Mouse (Mus musculus): ENCODE measurements around the gene B230307C23Rik.
"Not testable (repeated sequence)": the region's sequence is repeated elsewhere in the genome, so short reads cannot be mapped to it uniquely, and the experiment has no call there.

B230307C23Rik gene

GRCm38 (mm10) chr16:97996616-97997382, at the start of gene B230307C23Rik:
B230307C23Rik (plus strand) TSS chr16:97997315.
- DNase-seq (ENCODE audit: low spot score in 2 of 2): peak; percentile 80 to 84

DNA sequence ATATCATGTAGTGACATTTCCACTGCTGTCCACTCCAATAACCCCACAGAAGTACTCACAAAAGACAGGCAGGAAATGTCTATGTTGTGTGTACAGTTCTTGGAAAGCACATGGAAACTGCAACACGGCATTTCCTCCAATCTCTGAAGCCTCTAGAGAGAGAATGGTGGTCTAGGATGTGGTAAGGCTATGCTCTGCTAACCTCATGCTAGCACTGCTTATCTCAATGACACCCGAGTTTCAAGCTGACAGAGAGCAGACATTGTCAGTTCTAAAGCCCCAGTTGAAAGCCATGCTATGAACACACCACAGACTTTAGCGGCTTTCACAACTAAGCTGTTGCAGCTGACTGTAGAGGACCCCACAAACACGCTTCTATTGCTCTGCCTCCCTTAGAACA, 48.3 kb upstream of the B230307C23Rik start:
- no peak for DNase-seq (ENCODE audit: low spot score in 2 of 2)

DNA sequence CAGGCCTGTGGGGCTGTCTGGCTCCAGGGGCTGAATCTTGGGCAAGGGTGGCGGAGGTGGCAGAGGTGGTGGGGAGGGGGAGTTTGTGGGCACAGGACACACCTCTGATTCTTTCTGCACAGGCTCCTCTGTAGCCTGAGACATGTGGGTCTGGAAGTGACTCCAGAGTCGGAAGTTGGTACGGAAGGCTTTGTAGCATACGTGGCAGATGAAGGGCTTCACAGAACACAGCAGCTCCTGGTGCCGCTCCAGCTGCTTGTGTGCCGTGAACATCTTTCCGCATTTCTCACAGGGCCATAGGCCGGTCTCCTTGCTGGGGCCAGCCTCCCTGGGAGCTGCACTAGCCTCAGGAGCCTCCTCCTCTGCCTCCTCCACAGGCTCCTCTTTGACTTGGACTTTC, 47.1 kb upstream of the B230307C23Rik start:
- DNase-seq (ENCODE audit: low spot score in 2 of 2): no peak

DNA sequence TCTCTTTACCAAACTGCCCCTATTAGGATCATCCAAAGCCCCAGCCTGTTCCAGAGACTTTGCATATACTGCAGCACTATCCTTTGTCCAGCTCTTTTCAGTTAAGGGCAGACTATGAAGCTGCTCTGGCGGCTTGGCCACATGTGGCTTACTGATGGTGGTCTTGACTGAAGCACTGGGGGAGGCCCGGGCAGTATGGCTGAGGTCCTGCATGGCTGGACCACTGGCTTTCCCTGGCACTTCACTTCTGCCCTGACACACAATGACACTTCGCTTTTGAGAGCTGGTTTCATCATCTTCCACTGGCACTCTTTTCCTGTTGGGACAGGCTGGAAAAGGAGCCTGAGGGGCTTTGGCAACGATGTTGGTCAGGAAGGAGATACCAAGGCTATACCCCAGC, 44.7 kb upstream of the B230307C23Rik start:
- no peak for DNase-seq (ENCODE audit: low spot score in 2 of 2)

DNA sequence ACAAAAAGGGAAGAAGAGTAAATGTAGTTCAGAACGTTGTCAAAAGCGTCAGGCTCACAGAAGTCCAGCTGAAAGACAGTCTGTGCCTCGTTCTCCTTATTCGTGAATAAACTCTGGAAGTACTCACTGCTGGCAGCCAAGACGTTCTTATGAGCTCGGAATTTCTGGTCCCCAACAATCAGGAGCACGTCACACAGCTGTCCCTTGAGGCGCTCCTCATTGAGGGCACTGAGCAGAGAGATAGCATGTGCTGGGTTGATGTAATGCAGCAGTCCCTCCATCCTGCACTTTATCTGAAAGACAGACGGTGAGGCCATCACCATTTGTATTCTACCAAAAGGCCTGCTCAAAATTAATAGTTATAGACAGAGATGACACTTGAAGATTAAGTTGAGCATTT, 44.3 kb upstream of the B230307C23Rik start:
- no peak for DNase-seq (ENCODE audit: low spot score in 2 of 2)

GRCm38 (mm10) chr16:97953300-97953699, 43.8 kb upstream of the B230307C23Rik start:
- DNase-seq (ENCODE audit: low spot score in 2 of 2): no peak

GRCm38 (mm10) chr16:97956011-97956410, 41.1 kb upstream of the B230307C23Rik start:
- no peak for DNase-seq (ENCODE audit: low spot score in 2 of 2)

GRCm38 (mm10) chr16:97957626-97958025, 39.5 kb upstream of the B230307C23Rik start:
- DNase-seq (ENCODE audit: low spot score in 2 of 2): no peak

DNA sequence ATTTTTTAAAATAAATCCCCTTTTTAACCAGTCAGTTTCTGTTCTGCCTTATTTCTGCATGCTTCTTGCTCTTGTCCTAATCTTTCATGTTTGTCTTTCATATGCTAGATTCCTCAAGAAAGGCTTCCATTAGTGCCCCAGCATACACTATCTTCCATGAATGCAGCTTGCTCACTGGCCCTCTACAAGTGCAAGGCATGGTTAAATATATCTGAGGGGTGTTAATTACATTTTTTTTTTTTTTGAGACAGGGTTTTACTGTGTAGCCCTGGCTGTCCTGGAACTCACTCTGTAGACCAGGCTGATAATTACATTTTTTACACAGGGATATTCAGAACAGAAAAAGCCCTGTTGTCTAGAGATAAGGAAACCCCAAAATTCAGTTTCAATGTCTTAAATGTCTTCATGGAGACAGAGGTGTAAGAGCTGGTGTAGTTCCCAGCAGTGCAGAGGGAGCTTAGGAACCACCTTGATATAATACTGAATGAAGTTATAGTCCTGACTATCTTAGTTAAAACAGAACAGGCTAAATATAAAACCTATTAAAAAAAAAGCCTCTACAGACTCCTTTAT, 38.6 kb upstream of the B230307C23Rik start:
- no peak for DNase-seq (ENCODE audit: low spot score in 2 of 2)

- DNase-seq (ENCODE audit: low spot score in 2 of 2): no peak
Measured at GRCm38 (mm10) chr16:97960348-97960747, 36.8 kb upstream of the B230307C23Rik start.

GRCm38 (mm10) chr16:97961381-97962150, 35.5 kb upstream of the B230307C23Rik start:
- no peak for DNase-seq (ENCODE audit: low spot score in 2 of 2)

DNA sequence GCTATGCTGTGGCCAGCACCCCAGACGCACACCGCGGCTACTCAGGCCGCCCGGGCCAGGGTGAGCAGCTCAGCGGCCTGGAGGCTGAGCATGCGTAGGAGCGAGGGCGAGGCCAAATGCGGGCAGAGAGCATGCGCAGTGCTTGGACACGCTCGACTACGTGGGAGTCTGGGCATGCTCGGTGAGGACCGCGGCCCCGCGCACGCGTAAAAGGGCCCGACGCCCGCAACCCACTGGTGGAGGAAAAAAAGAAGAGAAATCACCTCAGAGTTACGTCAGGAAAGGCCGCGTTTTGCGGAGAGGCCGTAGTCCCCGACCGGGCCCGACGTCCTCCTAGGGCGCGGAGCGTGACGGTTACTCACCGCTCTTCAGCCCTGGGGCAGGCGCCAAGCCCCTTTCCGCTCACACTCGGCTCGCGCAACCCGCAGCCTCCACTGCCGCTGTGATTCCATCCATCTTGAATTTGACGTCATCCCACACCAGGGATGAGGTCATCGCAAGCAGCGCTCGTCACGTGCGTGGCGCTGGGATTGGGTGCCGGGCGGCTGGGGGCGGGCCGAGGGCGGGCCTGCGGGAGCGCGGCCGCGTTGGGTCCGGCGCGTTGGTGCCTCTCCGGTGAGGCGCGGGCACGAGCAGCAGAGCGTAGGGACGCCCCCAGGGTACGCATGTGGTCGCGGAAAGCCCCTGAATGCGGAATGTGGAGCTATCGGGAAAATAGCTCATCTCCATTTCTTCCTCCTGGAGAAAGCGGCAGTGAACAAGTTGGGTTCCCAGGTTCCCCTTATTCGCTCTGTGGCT, 34.8 kb upstream of the B230307C23Rik start, which contains the start of the genes C2cd2 and Zbtb21:
C2cd2 (minus strand) TSS at position 448 of the 798 bp plus-strand sequence.
Zbtb21 (minus strand) TSS at position 472 of the 798 bp plus-strand sequence.
- peak; percentile 95 to 97 for DNase-seq (ENCODE audit: low spot score in 2 of 2)

GRCm38 (mm10) chr16:97963956-97964540, 33.1 kb upstream of the B230307C23Rik start:
- no peak for DNase-seq (ENCODE audit: low spot score in 2 of 2)

DNA sequence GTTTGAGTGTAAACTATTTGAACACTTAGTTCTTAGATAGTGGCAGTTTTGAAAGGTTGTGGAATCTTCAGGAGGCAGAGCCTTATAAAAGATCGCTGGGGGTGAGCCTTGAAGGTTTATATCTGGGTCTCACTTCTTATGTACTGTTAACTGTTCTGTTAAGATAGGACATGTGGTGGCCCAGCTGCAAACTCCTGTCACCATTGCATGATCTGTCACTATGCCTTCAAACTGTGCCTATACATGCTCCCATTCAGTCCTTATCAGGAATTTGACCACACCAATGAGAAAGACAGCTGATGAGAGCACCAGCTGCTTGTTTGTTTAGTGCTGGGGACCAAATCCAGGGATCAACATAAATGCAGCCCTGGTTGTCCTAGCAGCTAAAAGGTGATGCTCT, 19.8 kb upstream of the B230307C23Rik start:
- DNase-seq (ENCODE audit: low spot score in 2 of 2): no peak

- DNase-seq (ENCODE audit: low spot score in 2 of 2): no peak
Measured at GRCm38 (mm10) chr16:97977722-97978121, 19.4 kb upstream of the B230307C23Rik start.

GRCm38 (mm10) chr16:97981362-97981761, 15.8 kb upstream of the B230307C23Rik start:
- DNase-seq (ENCODE audit: low spot score in 2 of 2): no peak

DNA sequence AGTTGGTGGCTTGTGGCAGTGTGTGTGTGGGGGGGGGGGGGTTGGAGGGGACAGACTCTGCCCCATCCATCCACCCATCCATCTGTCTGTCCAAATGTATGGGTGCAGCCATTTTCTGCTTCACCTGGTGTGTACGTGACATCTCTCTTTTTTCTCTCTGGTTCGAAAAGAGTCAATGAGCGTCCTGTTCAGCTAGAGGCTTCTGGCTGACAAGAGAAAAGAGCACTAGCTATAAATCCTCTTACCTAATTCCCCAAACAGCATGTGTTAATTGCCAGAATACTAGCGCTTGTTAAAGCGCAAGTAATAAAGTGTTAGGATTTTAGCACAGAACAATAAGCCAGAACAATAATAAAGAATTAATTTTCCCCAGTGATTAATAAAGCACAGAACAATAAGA, 12.5 kb upstream of the B230307C23Rik start:
- no peak for DNase-seq (ENCODE audit: low spot score in 2 of 2)

DNA sequence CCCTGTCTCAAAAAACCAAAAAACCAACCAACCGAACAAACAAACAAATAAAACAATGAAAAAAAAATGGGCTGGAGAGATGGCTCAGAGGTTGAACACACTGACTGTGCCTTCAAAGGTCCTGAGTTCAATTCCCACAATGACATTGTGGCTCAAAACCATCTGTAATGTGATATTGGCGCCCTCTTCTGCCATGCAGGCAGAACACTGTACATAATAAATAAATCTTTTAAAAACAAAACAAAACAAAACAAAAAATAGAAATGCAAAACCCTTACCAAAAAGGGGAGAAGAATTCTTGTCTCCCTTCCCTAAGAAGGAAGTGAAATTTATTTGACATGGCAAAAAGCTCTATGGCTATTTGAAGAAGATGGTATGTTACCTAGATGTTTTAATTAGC, 5.6 kb upstream of the B230307C23Rik start:
- DNase-seq (ENCODE audit: low spot score in 2 of 2): no peak

DNA sequence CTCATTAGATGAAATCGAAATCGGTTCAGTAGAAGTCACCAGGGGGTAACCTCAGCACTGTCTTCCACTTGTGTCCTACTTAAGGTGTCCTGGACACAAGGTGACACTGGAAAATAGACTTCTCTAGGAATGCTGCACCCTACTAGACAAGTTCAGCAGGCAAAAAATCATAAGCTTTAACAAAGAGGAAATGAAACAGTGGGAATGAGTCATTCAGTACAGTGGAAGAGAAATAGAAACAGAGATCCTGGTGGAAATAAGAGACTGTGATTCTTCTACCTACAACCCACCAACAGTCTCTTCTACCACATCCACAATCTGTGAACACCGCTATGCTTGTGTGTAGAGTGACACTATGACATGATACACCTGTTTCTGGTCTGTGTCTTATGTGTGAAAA, 4.6 kb upstream of the B230307C23Rik start:
- not testable (repeated sequence) for DNase-seq (ENCODE audit: low spot score in 2 of 2)

DNA sequence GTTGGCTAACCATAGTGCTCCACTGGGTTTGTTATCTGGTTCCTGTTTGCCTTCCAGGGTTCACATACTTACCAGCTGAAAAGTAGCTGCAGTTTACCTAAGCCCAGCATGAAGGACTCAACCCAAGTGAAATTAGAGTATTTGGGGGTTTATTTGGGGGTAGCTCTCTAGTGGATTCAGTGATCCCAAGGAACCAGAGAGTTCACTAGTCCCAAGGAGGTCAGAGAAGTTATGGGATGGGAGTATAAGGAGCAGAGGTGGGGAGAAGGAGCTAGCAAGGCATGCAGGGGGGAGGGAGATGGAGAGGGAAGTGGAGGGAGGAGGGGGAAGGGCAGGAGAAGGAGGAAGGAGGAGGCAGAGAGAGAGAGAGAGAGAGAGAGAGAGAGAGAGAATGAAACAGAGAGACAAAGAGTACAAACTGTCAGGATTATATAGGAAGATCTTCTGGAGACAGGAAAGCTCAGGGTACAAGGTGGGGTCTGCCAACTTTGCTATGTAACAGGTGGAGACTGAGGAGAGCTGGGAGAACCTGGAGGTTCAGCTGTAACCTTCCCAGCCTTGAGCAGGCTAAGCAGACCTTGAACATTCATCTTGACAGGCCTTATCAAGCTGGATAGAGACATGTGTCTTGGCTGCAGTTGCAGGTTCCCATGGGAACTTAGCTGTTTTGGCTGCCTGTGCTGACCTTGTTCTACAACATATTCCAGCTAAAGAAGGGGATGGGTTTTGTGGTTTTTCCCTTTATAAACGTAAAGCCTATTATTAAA, 1.1 kb upstream of the B230307C23Rik start:
- DNase-seq (ENCODE audit: low spot score in 2 of 2): no peak

- DNase-seq (ENCODE audit: low spot score in 2 of 2): not testable (repeated sequence)
Measured at GRCm38 (mm10) chr16:97997383-97997731, 242 bp downstream of the B230307C23Rik start.
